Mouse (Mus musculus) heart, postnatal 4 days (tissue): Measurements from ENCODE around the gene Mrpl19. TPM values are rescaled to one million over a fixed set of nuclear protein-coding genes. Genes with fewer than 3 reads are reported as not detected.
A peak's percentile ranks its signal among the peaks of the same experiment; 100 is the strongest.

ENCODE experiments used
- DNase-seq: peaks from one replicate; pipeline ENCODE4 v3.0.0; 2021
- total RNA-seq, 2 experiments: library from RNA; stranded (reverse); gene quantifications; 2 replicates each; pipeline ENCODE4 v1.2.3; 2021

Mrpl19 gene
- total RNA-seq, 2 experiments from 2014 or later: 42.7 to 45.2 TPM

- DNase-seq: no peak
Measured at GRCm38 (mm10) chr6:81929402-81929801, 36.4 kb downstream of the Mrpl19 start.

- no peak for DNase-seq
Measured at GRCm38 (mm10) chr6:81924304-81924703, 41.5 kb downstream of the Mrpl19 start.

GRCm38 (mm10) chr6:81923523-81924142 is 42.1 kb downstream of the Mrpl19 start, which contains the start of gene Gcfc2:
TSS of gene Gcfc2 (plus strand) at chr6:81923669.
- peak; percentile 95 for DNase-seq

DNA sequence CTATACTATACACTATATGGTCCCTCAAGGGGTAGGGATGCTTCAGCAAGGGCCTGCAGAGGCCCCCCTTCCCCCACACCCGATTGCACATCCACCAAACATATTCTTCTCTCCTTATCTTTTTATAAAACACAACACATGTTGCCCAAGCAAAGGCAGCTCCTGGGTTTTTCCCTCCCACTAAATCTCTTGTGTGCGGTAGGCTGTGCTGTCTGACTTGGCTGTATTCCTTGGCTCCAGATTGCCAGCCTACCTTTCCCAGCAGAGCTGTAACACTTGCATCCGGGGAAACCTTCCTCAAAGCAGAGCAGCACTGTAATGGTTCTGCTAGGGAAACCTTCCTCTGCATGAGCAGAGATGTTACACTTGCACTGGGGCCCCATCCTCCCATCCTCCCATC is 53.6 kb downstream of the Mrpl19 start:
- DNase-seq: no peak

DNA sequence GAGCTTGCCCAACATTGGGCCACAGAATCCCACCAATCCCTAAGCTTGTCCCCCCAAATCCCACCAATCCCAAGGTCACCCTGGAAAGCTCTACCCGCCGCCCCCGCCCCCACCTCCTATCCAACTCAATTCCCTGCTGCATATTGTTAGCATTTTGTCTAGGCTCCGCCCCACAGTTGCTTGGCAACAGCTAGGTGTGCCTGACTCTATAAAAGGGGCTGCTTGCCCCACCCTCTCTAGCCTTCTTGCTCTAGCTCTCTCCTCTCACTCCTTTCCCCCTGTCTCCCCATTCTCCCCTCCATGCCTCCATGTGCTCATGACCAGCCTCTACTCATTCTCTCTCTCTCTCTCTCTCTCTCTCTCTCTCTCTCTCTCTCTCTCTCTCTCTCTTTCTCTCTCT is 54.0 kb downstream of the Mrpl19 start:
- DNase-seq: no peak

GRCm38 (mm10) chr6:81911244-81911643 is 54.5 kb downstream of the Mrpl19 start:
- no peak for DNase-seq

- DNase-seq: no peak
Measured at GRCm38 (mm10) chr6:81910302-81910855, 55.4 kb downstream of the Mrpl19 start.

Other genes with a start within 250 kb of the Mrpl19 start
- gene Gcfc2, start 42.3 kb downstream of the Mrpl19 start, total RNA-seq: 1 to 10 TPM; 5.3 to 7.4 TPM
- 1 to 10 TPM; 7.1 to 8.8 TPM for gene Eva1a, start 75.1 kb upstream of the Mrpl19 start, total RNA-seq